Mouse (Mus musculus): ENCODE results near the gene Bbs4.

GRCm38 (mm10) chr9:59278199-59278598 lies 75.1 kb downstream of the Bbs4 start:
- TF ChIP-seq GATA1 (IDR thresholded peaks at IDR 0.05; ENCODE audit: borderline replicate concordance, low read length) (no peak), FLI1 (IDR thresholded peaks at IDR 0.05; ENCODE audit: low read length) (no peak)
